Mouse (Mus musculus) c-Kit-positive CD71-positive TER-119-negative erythroid progenitor cells, embryonic 14.5 days (primary cell): ENCODE data around the gene Naa20.

ENCODE experiments used
- DNase-seq: peaks from one replicate; pipeline ENCODE4 v3.0.0-alpha.2; 2013; ENCODE audit warnings: low read depth

The Naa20 gene

DNA sequence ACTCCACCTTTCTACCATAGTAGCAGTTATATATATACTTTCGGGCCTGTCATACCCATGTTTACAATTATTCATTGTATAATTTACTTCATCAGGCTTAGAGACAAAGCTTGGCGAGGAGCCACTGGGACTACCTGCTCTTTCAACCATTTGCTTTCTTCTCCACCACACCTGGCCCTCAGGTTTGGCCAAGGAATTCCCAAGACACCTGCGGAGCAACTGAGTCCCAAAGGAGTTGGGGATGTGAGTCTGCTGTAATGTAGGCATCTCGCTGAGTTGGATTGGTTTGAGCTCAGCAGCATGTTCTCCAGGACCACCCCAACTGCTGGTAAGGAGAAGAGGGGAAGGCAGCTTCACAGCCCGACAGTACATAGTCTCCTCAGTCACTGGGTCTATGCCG is at the start of gene Naa20:
Gene Naa20 (plus strand): TSS at position 239 of the 400 bp plus-strand sequence.
- DNase-seq, result no peak

DNA sequence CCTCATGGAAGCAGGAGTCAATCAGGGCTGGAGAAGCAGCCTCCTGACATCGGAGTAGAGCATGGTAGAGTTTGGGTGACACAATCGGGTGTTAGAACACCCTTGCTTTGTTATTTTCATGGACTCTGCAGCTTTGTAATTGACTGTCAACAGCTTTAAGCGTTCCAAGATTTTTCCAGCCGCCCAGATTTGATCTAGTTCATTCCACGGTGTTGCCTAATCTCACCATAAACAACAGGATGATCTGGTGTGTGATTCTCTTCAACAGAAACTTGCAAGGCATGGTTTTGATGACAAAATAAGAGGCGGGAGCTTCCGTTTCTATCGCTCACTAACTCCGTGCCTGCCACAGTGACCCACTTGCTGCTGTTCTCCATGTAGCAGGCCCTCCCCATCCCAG is 46.1 kb upstream of the Naa20 start:
- no peak for DNase-seq

DNA sequence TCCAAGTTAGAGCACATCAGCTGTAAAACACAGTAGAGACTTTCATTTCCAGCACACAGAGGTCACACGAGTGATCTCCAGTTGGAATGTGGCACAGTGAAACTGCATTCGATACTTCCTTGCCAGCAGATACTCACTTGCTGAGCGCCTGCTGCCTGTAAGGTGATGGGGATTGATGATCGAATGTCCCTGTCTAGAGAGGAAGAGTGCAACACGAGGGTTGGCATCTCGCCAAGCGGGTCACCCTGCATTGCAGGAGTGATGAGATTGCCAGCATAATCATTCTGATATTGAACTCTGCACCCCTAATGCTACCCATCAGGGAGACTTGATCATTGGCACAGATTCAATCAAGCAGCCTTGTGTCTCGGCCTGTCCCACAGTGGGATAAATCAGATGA is 44.0 kb upstream of the Naa20 start:
- no peak for DNase-seq

- DNase-seq, result no peak
Observed at GRCm38 (mm10) chr2:145859442-145859931, 42.4 kb upstream of the Naa20 start.

- no peak for DNase-seq
Observed at GRCm38 (mm10) chr2:145859932-145860801, 41.7 kb upstream of the Naa20 start.

DNA sequence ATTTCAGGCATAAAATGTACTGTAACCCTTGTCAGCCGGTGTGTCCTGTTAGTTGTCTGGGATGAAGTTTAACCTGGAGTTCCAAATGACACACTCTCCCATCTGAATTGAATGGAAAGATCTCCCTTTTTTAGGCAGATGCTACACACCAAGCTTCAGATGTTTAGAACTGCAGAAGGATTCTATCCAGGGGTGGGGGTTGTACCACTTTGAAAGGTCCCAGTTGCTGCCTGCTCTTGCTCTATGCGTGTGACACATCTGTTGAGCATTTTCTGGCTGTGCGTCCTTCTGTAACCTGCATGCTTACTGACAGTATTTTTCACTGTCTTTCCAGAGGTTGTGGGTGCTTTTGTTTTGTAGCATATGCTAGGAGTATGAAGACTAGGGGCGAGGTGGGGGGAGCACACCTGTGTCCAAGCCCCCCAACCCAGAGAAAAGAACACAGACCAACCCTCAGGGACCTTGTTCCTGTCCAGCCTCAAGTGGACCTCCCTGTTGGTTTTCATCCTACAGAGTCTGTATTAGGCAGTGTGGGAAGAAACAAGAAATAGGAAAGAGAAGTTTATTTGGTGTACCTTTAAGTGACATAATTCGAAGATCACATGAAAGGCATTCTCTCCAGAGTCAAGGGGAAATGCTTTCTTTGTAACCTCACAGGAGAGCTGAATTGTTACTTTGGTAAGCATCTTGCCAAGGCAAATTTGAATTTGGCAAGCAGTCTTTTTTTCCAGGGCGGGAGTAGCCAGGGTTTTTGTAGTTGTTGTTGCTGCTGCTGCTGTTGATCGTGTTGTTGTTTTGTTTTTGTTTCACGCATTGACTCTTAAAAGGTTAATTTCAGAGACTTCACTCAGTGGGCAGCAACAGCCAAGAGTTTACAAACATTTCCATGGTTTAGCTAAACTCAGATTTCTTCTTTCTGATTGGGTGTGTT is 40.4 kb upstream of the Naa20 start:
- DNase-seq, result no peak

- DNase-seq, result no peak
Observed at GRCm38 (mm10) chr2:145862206-145862817, 39.6 kb upstream of the Naa20 start.

- no peak for DNase-seq
Observed at GRCm38 (mm10) chr2:145865344-145865743, 36.6 kb upstream of the Naa20 start.

GRCm38 (mm10) chr2:145866238-145866637 is 35.7 kb upstream of the Naa20 start:
- no peak for DNase-seq

DNA sequence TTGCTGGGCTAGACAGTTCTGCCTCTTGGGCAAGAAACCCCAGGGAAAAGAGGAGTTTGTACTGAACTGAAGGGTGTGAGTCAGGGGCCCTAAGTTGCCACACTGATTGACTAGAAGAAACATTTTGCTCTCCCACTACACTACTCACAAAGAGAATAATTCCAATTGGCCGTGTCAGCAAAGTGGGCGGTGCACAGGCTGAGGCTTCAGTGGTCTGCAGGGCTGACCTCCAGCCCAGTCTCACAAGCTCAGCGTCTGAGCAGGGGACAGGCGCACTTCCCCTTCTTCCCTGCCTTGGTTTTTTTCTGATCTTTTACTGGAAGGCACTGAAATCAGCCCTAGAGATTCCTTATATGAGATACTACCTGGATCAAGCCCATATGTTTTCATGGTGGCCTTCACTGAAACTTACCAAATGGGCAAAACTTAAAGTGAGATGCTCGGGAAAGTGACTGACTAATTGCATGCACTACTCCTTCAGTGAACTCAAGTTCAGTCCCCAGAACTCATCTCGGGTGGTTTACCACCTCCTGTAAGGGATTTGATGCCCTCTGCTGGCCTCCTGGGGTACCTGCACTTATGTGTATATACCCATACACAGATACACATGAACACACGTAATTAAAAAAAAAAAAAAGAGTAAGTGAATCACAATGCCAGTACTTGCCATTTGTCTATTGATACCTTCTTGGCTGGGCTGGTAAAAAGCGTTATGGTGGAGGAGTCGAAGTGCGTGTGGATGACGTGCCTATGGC is 35.0 kb upstream of the Naa20 start:
- no peak for DNase-seq

DNA sequence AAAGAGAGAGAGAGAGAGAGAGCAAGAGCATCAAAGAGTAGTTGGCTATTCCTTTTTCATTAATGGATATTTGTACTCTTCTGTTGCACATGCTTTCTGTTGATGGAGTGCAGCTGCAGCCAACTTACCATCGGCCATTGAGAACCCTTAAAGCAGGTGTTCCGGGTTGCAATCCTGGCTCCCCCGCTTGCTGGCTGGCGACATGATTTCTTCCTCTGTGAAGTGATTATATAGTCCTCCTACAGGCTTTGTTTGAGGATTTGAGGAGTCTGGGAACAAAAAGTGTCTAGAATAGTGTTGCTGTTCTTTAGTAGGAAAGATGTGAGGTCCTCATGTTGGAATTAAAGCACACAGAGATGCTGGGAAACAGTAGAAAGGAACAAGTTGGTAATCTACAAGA is 30.6 kb upstream of the Naa20 start:
- no peak for DNase-seq

GRCm38 (mm10) chr2:145872099-145872498 is 29.8 kb upstream of the Naa20 start:
- DNase-seq, result no peak

DNA sequence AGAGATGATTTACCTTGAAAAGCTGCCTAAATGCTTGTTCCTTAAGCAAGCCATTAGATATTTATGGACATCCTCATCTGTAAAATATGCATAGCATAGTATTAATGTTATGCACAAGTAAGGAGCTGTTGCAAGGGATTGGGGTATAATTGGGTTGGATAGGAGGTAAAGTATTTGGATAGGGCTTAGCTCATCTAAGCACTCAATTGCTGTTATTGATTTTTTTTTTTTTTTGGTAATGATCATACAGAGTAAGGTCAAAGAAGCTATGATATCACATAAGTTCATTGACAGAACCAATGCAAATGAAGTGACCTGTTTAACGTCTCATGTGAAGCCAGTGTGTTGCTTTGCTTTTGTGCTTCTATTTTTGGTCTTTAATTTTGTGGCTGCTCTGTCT is 27.9 kb upstream of the Naa20 start:
- no peak for DNase-seq

- no peak for DNase-seq
Observed at GRCm38 (mm10) chr2:145874879-145875482, 26.9 kb upstream of the Naa20 start.

GRCm38 (mm10) chr2:145877191-145877590 is 24.7 kb upstream of the Naa20 start:
- no peak for DNase-seq

DNA sequence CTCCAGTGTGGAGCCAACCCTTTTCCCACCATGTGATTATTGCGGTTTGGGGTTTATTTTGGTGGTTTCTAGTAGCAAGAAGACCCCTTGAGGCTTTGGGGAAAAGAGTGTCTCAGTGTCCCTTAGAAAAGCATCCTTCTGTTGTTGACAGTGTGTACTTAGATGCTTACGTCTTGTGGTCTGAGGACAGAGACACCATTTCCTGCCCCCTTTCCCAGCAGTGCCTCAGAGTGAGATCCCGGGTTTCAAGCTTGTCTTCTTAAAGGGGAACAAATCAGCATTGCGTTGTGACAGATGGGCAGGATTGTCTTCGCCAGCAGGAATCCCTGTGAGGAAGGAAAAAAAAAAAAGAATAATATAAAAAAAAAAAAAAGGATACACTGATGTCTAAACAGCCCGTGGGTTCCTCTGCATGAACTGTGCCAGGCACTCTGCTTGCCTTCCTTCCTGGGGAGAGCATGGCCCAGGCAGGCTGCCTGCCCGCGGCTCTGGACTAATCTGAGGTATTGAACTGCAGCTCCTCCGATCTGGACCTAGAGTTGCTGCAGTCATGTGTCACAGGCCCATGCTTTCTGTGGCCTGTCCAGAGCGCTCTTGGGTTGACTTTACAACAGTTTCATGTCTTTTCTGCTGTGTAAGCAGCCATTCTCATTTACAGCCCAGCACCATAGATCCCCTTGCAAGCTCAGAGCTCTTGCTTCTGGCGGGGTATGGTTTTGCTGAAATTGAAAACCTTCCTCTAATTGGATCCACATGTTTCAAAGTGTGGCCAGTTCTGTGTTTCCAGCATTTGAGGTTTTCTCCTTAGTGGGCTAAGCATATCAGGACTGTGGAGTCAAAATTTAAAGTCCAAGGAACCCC is 20.8 kb upstream of the Naa20 start:
- no peak for DNase-seq

DNA sequence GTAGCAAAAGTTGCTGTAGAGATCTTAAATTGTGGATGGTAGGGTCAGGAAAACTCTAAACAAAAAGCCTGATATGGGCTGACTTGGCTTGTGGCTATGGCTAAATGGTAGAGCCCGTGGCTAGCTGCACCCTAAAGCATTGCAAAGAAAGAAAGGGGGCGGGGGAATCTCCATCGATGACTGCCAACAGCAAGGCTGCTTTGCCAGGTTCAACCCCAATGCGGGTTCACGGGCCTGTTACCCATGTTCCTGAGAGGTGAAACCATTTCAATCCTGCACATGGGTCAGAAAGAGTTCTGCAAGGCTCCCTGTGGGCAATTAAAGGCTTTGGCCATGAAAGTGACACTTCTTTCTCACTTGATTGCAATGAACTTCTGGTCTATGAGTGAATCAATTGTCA is 20.0 kb upstream of the Naa20 start:
- no peak for DNase-seq

DNA sequence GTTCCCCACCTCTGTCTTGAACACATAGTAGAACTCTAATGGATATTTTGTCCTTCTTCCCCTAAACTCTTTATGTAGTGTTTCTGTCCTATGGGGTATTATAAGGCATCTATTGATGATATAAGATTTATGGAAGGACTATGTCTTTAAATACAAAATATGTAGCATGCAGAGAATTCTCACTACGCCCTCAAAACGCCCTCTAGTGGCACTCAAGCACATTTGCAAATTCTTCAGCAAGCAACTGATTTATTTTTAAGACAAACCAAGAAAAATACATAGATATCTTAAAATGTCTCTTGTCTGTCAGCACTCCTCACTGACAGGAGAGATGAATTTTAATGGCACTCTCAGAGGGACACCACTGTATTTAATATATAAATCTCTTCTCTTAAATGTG is 19.5 kb upstream of the Naa20 start:
- DNase-seq, result no peak

GRCm38 (mm10) chr2:145884036-145884912 is 17.6 kb upstream of the Naa20 start:
- no peak for DNase-seq
